Mouse (Mus musculus) B cell, adult 2 months (primary cell): ENCODE measurements around the gene Kdm4b.
A peak's percentile ranks its signal among the peaks of the same experiment; 100 is the strongest.

Source experiments
- DNase-seq, 2 experiments: peaks; one replicate each; pipeline ENCODE4 v3.0.0; 2022

Gene Kdm4b

GRCm38 (mm10) chr17:56350694-56351093, 24.8 kb downstream of the Kdm4b start:
- peak; percentile 88 to 89 for DNase-seq

GRCm38 (mm10) chr17:56356921-56357885, 31.3 kb downstream of the Kdm4b start:
- DNase-seq = peak; percentile 76 to 79

GRCm38 (mm10) chr17:56359183-56359725, 33.4 kb downstream of the Kdm4b start:
- no peak for DNase-seq

GRCm38 (mm10) chr17:56359864-56360263, 34.0 kb downstream of the Kdm4b start:
- no peak for DNase-seq

- DNase-seq = no peak
Measured at GRCm38 (mm10) chr17:56360451-56360850, 34.6 kb downstream of the Kdm4b start.

GRCm38 (mm10) chr17:56361542-56361941, 35.7 kb downstream of the Kdm4b start:
- DNase-seq = no peak

GRCm38 (mm10) chr17:56365791-56366673, 40.2 kb downstream of the Kdm4b start:
- DNase-seq = no peak

- no peak for DNase-seq
Measured at GRCm38 (mm10) chr17:56368291-56368790, 42.5 kb downstream of the Kdm4b start.

- DNase-seq = no peak
Measured at GRCm38 (mm10) chr17:56370090-56370489, 44.2 kb downstream of the Kdm4b start.

GRCm38 (mm10) chr17:56371029-56371660, 45.3 kb downstream of the Kdm4b start:
- DNase-seq = no peak

GRCm38 (mm10) chr17:56372109-56372508, 46.2 kb downstream of the Kdm4b start:
- no peak for DNase-seq

GRCm38 (mm10) chr17:56373136-56374034, 47.5 kb downstream of the Kdm4b start:
- no peak for DNase-seq

GRCm38 (mm10) chr17:56374851-56375250, 49.0 kb downstream of the Kdm4b start:
- DNase-seq = no peak

GRCm38 (mm10) chr17:56379281-56379834, 53.5 kb downstream of the Kdm4b start:
- no peak for DNase-seq

- DNase-seq = no peak
Measured at GRCm38 (mm10) chr17:56380286-56380685, 54.4 kb downstream of the Kdm4b start.

GRCm38 (mm10) chr17:56381183-56381582, 55.3 kb downstream of the Kdm4b start:
- DNase-seq = no peak

- DNase-seq = no peak
Measured at GRCm38 (mm10) chr17:56382997-56383396, 57.1 kb downstream of the Kdm4b start.

GRCm38 (mm10) chr17:56384903-56385302, 59.0 kb downstream of the Kdm4b start:
- no peak for DNase-seq

- DNase-seq = no peak
Measured at GRCm38 (mm10) chr17:56387612-56388011, 61.8 kb downstream of the Kdm4b start.

- DNase-seq = no peak
Measured at GRCm38 (mm10) chr17:56393238-56393637, 67.4 kb downstream of the Kdm4b start.

GRCm38 (mm10) chr17:56393889-56394288, 68.0 kb downstream of the Kdm4b start:
- no peak for DNase-seq
